Mouse (Mus musculus): Measurements from ENCODE around the gene Mia2. TPM values are rescaled to one million over a fixed set of nuclear protein-coding genes. Genes with fewer than 3 reads are reported as not detected.
A peak's percentile ranks its signal among the peaks of the same experiment; 100 is the strongest.

Gene Mia2
- polyA plus RNA-seq, 1 experiment from 2014 or later, result 79.6 TPM

GRCm38 (mm10) chr12:59125426-59125825 is 29.8 kb downstream of the Mia2 start:
- no peaks in the 10 kb centered on the region for H3K36me3 ChIP-seq (ENCODE audit: control insufficient read depth, insufficient read depth, low read length)
- no peak for ATAC-seq (ENCODE audit: insufficient read depth, low FRiP score)
- no peak overlapping the region for H3K4me3 ChIP-seq (replicated peaks; ENCODE audit: low read length)
- no peaks in the 10 kb centered on the region for H3K9me3 ChIP-seq (replicated peaks; ENCODE audit: control insufficient read depth, low read length)
- no peaks in the 10 kb centered on the region for H3K4me1 ChIP-seq (ENCODE audit: control insufficient read depth, insufficient read depth, low read length)
- 88% methylated on average over 2 of the region's 2 CpGs for WGBS
- no peak overlapping the region for H3K4me2 ChIP-seq (ENCODE audit: low read depth, low read length)
- H3K9ac ChIP-seq (ENCODE audit: low read length), result no peak overlapping the region
- H3K27me3 ChIP-seq (ENCODE audit: control insufficient read depth, insufficient read depth, low read length), result no peaks in the 10 kb centered on the region
- no peak overlapping the region for H3K27ac ChIP-seq (ENCODE audit: low read length)

- Histone ChIP-seq H3K27ac (ENCODE audit: low read length) (peak overlapping the region; percentile 64), H3K9me3 (replicated peaks; ENCODE audit: control insufficient read depth, low read length) (no peaks in the 10 kb centered on the region), H3K4me2 (ENCODE audit: low read depth, low read length) (peak overlapping the region; percentile 57), H3K9ac (ENCODE audit: low read length) (no peak overlapping the region), H3K27me3 (ENCODE audit: control insufficient read depth, insufficient read depth, low read length) (no peaks in the 10 kb centered on the region), H3K4me3 (replicated peaks; ENCODE audit: low read length) (no peak overlapping the region), H3K4me1 (ENCODE audit: control insufficient read depth, insufficient read depth, low read length) (peaks cover 12% of the 10 kb centered on the region), H3K36me3 (ENCODE audit: control insufficient read depth, insufficient read depth, low read length) (no peaks in the 10 kb centered on the region)
- ATAC-seq (ENCODE audit: insufficient read depth, low FRiP score), result no peak
- 74% methylated on average over 10 of the region's 10 CpGs for WGBS
These were observed 32.9 kb downstream of the Mia2 start for GRCm38 (mm10) chr12:59128501-59128900.

GRCm38 (mm10) chr12:59129038-59129437 is 33.4 kb downstream of the Mia2 start:
- WGBS, result 24% methylated on average over 7 of the region's 7 CpGs
- Histone ChIP-seq H3K36me3 (ENCODE audit: control insufficient read depth, insufficient read depth, low read length) (no peaks in the 10 kb centered on the region), H3K9me3 (replicated peaks; ENCODE audit: control insufficient read depth, low read length) (no peaks in the 10 kb centered on the region), H3K4me2 (ENCODE audit: low read depth, low read length) (peak overlapping the region; percentile 57), H3K9ac (ENCODE audit: low read length) (no peak overlapping the region), H3K27ac (ENCODE audit: low read length) (peak overlapping the region; percentile 64), H3K4me3 (replicated peaks; ENCODE audit: low read length) (peak overlapping the region; percentile 13), H3K4me1 (ENCODE audit: control insufficient read depth, insufficient read depth, low read length) (peaks cover 12% of the 10 kb centered on the region), H3K27me3 (ENCODE audit: control insufficient read depth, insufficient read depth, low read length) (no peaks in the 10 kb centered on the region)
- peak; percentile 28; the same call in 1 of the 2 replicates for ATAC-seq (ENCODE audit: insufficient read depth, low FRiP score)

- Histone ChIP-seq H3K4me1 (ENCODE audit: control insufficient read depth, insufficient read depth, low read length) (peaks cover 12% of the 10 kb centered on the region), H3K4me3 (replicated peaks; ENCODE audit: low read length) (peak overlapping the region; percentile 89), H3K27me3 (ENCODE audit: control insufficient read depth, insufficient read depth, low read length) (no peaks in the 10 kb centered on the region), H3K4me2 (ENCODE audit: low read depth, low read length) (peak overlapping the region; percentile 57), H3K9ac (ENCODE audit: low read length) (peak overlapping the region; percentile 60), H3K36me3 (ENCODE audit: control insufficient read depth, insufficient read depth, low read length) (no peaks in the 10 kb centered on the region), H3K27ac (ENCODE audit: low read length) (peak overlapping the region; percentile 88), H3K9me3 (replicated peaks; ENCODE audit: control insufficient read depth, low read length) (no peaks in the 10 kb centered on the region)
- WGBS, result 7% methylated on average over 6 of the region's 6 CpGs
- peak; percentile 49; the same call in 1 of the 2 replicates for ATAC-seq (ENCODE audit: insufficient read depth, low FRiP score)
These were observed 34.0 kb downstream of the Mia2 start for GRCm38 (mm10) chr12:59129592-59129991.

GRCm38 (mm10) chr12:59130249-59130648 is 34.6 kb downstream of the Mia2 start:
- WGBS, result 3% methylated on average over 3 of the region's 3 CpGs
- H3K9me3 ChIP-seq (replicated peaks; ENCODE audit: control insufficient read depth, low read length), result no peaks in the 10 kb centered on the region
- H3K4me3 ChIP-seq (replicated peaks; ENCODE audit: low read length), result peak overlapping the region; percentile 89

GRCm38 (mm10) chr12:59130651-59131577 is 35.3 kb downstream of the Mia2 start:
- peaks cover 12% of the 10 kb centered on the region for H3K4me1 ChIP-seq (ENCODE audit: control insufficient read depth, insufficient read depth, low read length)
- H3K9me3 ChIP-seq (replicated peaks; ENCODE audit: control insufficient read depth, low read length), result no peaks in the 10 kb centered on the region
- peak; percentile 94 for ATAC-seq (ENCODE audit: insufficient read depth, low FRiP score)
- H3K4me3 ChIP-seq (replicated peaks; ENCODE audit: low read length), result peak overlapping the region; percentile 89
- WGBS, result under 1% methylated on average over 100 of the region's 100 CpGs
- no peaks in the 10 kb centered on the region for H3K27me3 ChIP-seq (ENCODE audit: control insufficient read depth, insufficient read depth, low read length)
- H3K27ac ChIP-seq (ENCODE audit: low read length), result peak overlapping the region; percentile 96
- no peaks in the 10 kb centered on the region for H3K36me3 ChIP-seq (ENCODE audit: control insufficient read depth, insufficient read depth, low read length)
- H3K4me2 ChIP-seq (ENCODE audit: low read depth, low read length), result peak overlapping the region; percentile 65
- peak overlapping the region; percentile 98 for H3K9ac ChIP-seq (ENCODE audit: low read length)

More at GRCm38 (mm10) chr12:59130249-59130648, 34.6 kb downstream of the Mia2 start:
- no peak for ATAC-seq (ENCODE audit: insufficient read depth, low FRiP score)
- peaks cover 12% of the 10 kb centered on the region for H3K4me1 ChIP-seq (ENCODE audit: control insufficient read depth, insufficient read depth, low read length)
- peak overlapping the region; percentile 98 for H3K9ac ChIP-seq (ENCODE audit: low read length)
- no peaks in the 10 kb centered on the region for H3K36me3 ChIP-seq (ENCODE audit: control insufficient read depth, insufficient read depth, low read length)
- H3K27me3 ChIP-seq (ENCODE audit: control insufficient read depth, insufficient read depth, low read length), result no peaks in the 10 kb centered on the region
- peak overlapping the region; percentile 57 for H3K4me2 ChIP-seq (ENCODE audit: low read depth, low read length)
- H3K27ac ChIP-seq (ENCODE audit: low read length), result peak overlapping the region; percentile 96

GRCm38 (mm10) chr12:59131578-59131946 is 36.0 kb downstream of the Mia2 start:
- no peak; the same call in 1 of the 2 replicates for ATAC-seq (ENCODE audit: insufficient read depth, low FRiP score)
- H3K4me3 ChIP-seq (replicated peaks; ENCODE audit: low read length), result peak overlapping the region; percentile 89
- no peaks in the 10 kb centered on the region for H3K36me3 ChIP-seq (ENCODE audit: control insufficient read depth, insufficient read depth, low read length)
- H3K27me3 ChIP-seq (ENCODE audit: control insufficient read depth, insufficient read depth, low read length), result no peaks in the 10 kb centered on the region
- peak overlapping the region; percentile 65 for H3K4me2 ChIP-seq (ENCODE audit: low read depth, low read length)
- H3K9ac ChIP-seq (ENCODE audit: low read length), result peak overlapping the region; percentile 98
- H3K27ac ChIP-seq (ENCODE audit: low read length), result peak overlapping the region; percentile 96
- WGBS, result under 1% methylated on average over 30 of the region's 30 CpGs
- peaks cover 12% of the 10 kb centered on the region for H3K4me1 ChIP-seq (ENCODE audit: control insufficient read depth, insufficient read depth, low read length)
- H3K9me3 ChIP-seq (replicated peaks; ENCODE audit: control insufficient read depth, low read length), result no peaks in the 10 kb centered on the region

- WGBS, result 39% methylated on average over 3 of the region's 3 CpGs
- ATAC-seq (ENCODE audit: insufficient read depth, low FRiP score), result no peak
- Histone ChIP-seq H3K27me3 (ENCODE audit: control insufficient read depth, insufficient read depth, low read length) (no peaks in the 10 kb centered on the region), H3K27ac (ENCODE audit: low read length) (peak overlapping the region; percentile 33; the same call in 1 of the 2 replicates), H3K4me3 (replicated peaks; ENCODE audit: low read length) (peak overlapping the region; percentile 89), H3K9ac (ENCODE audit: low read length) (peak overlapping the region; percentile 54), H3K9me3 (replicated peaks; ENCODE audit: control insufficient read depth, low read length) (no peaks in the 10 kb centered on the region), H3K4me1 (ENCODE audit: control insufficient read depth, insufficient read depth, low read length) (peaks cover 12% of the 10 kb centered on the region), H3K4me2 (ENCODE audit: low read depth, low read length) (peak overlapping the region; percentile 65), H3K36me3 (ENCODE audit: control insufficient read depth, insufficient read depth, low read length) (no peaks in the 10 kb centered on the region)
These were observed 36.9 kb downstream of the Mia2 start for GRCm38 (mm10) chr12:59132462-59132861.

- peaks cover 12% of the 10 kb centered on the region for H3K4me1 ChIP-seq (ENCODE audit: control insufficient read depth, insufficient read depth, low read length)
- H3K4me2 ChIP-seq (ENCODE audit: low read depth, low read length), result peak overlapping the region; percentile 65; the same call in 1 of the 2 replicates
- H3K9ac ChIP-seq (ENCODE audit: low read length), result no peak overlapping the region
- 67% methylated on average over 7 of the region's 7 CpGs for WGBS
- no peaks in the 10 kb centered on the region for H3K27me3 ChIP-seq (ENCODE audit: control insufficient read depth, insufficient read depth, low read length)
- H3K36me3 ChIP-seq (ENCODE audit: control insufficient read depth, insufficient read depth, low read length), result no peaks in the 10 kb centered on the region
- H3K4me3 ChIP-seq (replicated peaks; ENCODE audit: low read length), result peak overlapping the region; percentile 89
- no peaks in the 10 kb centered on the region for H3K9me3 ChIP-seq (replicated peaks; ENCODE audit: control insufficient read depth, low read length)
- no peak overlapping the region for H3K27ac ChIP-seq (ENCODE audit: low read length)
- ATAC-seq (ENCODE audit: insufficient read depth, low FRiP score), result no peak
These were observed 37.3 kb downstream of the Mia2 start for GRCm38 (mm10) chr12:59132940-59133339.
